Mouse (Mus musculus) myocyte (in vitro differentiated cells): ENCODE data around the gene Arhgef19. TPM values are rescaled to one million over a fixed set of nuclear protein-coding genes. Genes with fewer than 3 reads are reported as not detected.

Experiments
- H3K27me3 ChIP-seq: one replicate; pipeline ENCODE4 v1.6.1; 2011; ENCODE audit not compliant: control insufficient read depth, insufficient read depth, insufficient read length
- H3K36me3 ChIP-seq: one replicate; pipeline ENCODE4 v1.6.1; 2011; ENCODE audit not compliant: control insufficient read depth, insufficient read depth
- H3K4me2 ChIP-seq: one replicate; pipeline ENCODE4 v1.6.1; 2011; ENCODE audit warnings: low read depth, control low read depth
- H3K4me3 ChIP-seq: one replicate; pipeline ENCODE4 v1.5.1; 2011; ENCODE audit warnings: mild to moderate bottlenecking, control low read depth, moderate library complexity
- H3K79me2 ChIP-seq: one replicate; pipeline ENCODE4 v1.6.1; 2011; ENCODE audit not compliant: control insufficient read depth, insufficient read depth
- H3ac ChIP-seq: one replicate; pipeline ENCODE4 v1.6.1; 2011; ENCODE audit not compliant: control insufficient read depth, insufficient read length
- CEBPB ChIP-seq: IDR thresholded peaks from 2 replicates; pipeline ENCODE4 v1.6.1; 2011; ENCODE audit warnings: mild to moderate bottlenecking, moderate library complexity; ENCODE audit not compliant: poor library complexity, insufficient read depth, severe bottlenecking
- E2F4 ChIP-seq: IDR thresholded peaks from one replicate; pipeline ENCODE4 v1.6.1; 2011; ENCODE audit warnings: mild to moderate bottlenecking, control low read depth, moderate library complexity; ENCODE audit not compliant: insufficient read depth
- MAX ChIP-seq: IDR thresholded peaks from one replicate; pipeline ENCODE4 v1.6.1; 2011; ENCODE audit warnings: low read depth, mild to moderate bottlenecking, control low read depth
- MYOD1 ChIP-seq, 3 experiments: IDR thresholded peaks; one replicate each; pipeline ENCODE4 v1.6.1; 2011; ENCODE audit warnings: control low read depth in 2 of 3, low read depth in 2 of 3, mild to moderate bottlenecking in 2 of 3, moderate library complexity in 1 of 3; ENCODE audit not compliant: insufficient read length in 2 of 3, control insufficient read depth in 1 of 3
- MYOG ChIP-seq, 3 experiments: IDR thresholded peaks; one replicate each; pipeline ENCODE4 v1.6.1; 2011; ENCODE audit warnings: control low read depth in 2 of 3, low read depth in 2 of 3, mild to moderate bottlenecking in 2 of 3; ENCODE audit not compliant: insufficient read length in 2 of 3, control insufficient read depth in 1 of 3, insufficient read depth in 1 of 3
- POLR2A ChIP-seq: IDR thresholded peaks from one replicate; pipeline ENCODE4 v1.6.1; 2011; ENCODE audit warnings: low read depth, mild to moderate bottlenecking, control low read depth, moderate library complexity; ENCODE audit not compliant: insufficient read length
- POLR2AphosphoS2 ChIP-seq: IDR thresholded peaks from one replicate; pipeline ENCODE4 v1.6.1; 2011; ENCODE audit warnings: low read depth, control low read depth; ENCODE audit not compliant: insufficient read length
- REST ChIP-seq: IDR thresholded peaks from one replicate; pipeline ENCODE4 v1.6.1; 2011; ENCODE audit warnings: mild to moderate bottlenecking, control low read depth, moderate library complexity; ENCODE audit not compliant: insufficient read depth, insufficient read length
- SRF ChIP-seq: IDR thresholded peaks from one replicate; pipeline ENCODE4 v1.6.1; 2011; ENCODE audit warnings: low read depth; ENCODE audit not compliant: control insufficient read depth, insufficient read length
- TCF12 ChIP-seq: IDR thresholded peaks from one replicate; pipeline ENCODE4 v1.6.1; 2011; ENCODE audit warnings: mild to moderate bottlenecking, control low read depth; ENCODE audit not compliant: poor library complexity, insufficient read depth, severe bottlenecking
- TCF3 ChIP-seq: IDR thresholded peaks from one replicate; pipeline ENCODE4 v1.6.1; 2011; ENCODE audit warnings: low read depth, control low read depth; ENCODE audit not compliant: insufficient read length
- USF1 ChIP-seq: IDR thresholded peaks from one replicate; pipeline ENCODE4 v1.6.1; 2011; ENCODE audit warnings: low read depth, mild to moderate bottlenecking, control low read depth, moderate library complexity
- polyA plus RNA-seq: library from polyadenylated mRNA; unstranded; fragments of >200 nt; fragmentation: generic; extraction: Trizol; gene quantifications from one replicate; pipeline ENCODE4 v1.2.1, GENCODE M21; 2012; ENCODE audit warnings: missing spikeins

Gene Arhgef19
- polyA plus RNA-seq, 1 experiment: 28.6 TPM

- Histone ChIP-seq H3K79me2 (no peaks in the 10 kb centered on the region), H3K4me3 (peak overlapping the region; percentile 31), H3ac (peak overlapping the region; percentile 52), H3K4me2 (peak overlapping the region; percentile 99), H3K27me3 (no peaks in the 10 kb centered on the region), H3K36me3 (peaks cover under 1% of the 10 kb centered on the region)
- no peak for TF ChIP-seq TCF12
- no peak for TF ChIP-seq USF1
- no peak for TF ChIP-seq CEBPB
- TF ChIP-seq MAX: no peak
- TF ChIP-seq MYOD1 (IDR thresholded peaks at IDR 0.05; ENCODE audit: control insufficient read depth in 1 of 3, insufficient read length in 2 of 3, low read depth in 2 of 3): peak in 2 of 3 experiments; percentile 59 to 66
- TF ChIP-seq MYOG (IDR thresholded peaks at IDR 0.05; ENCODE audit: control insufficient read depth in 1 of 3, insufficient read depth in 1 of 3, insufficient read length in 2 of 3, low read depth in 2 of 3): peak in 1 of 3 experiments; percentile 43
- TF ChIP-seq POLR2AphosphoS2: peak; percentile 28
- TF ChIP-seq TCF3: no peak
- TF ChIP-seq POLR2A: peak; percentile 72
- no peak for TF ChIP-seq SRF
Observed at GRCm38 (mm10) chr4:141246089-141246997, 7.0 kb downstream of the Arhgef19 start.

- no peak for TF ChIP-seq TCF3
- TF ChIP-seq REST: no peak
- Histone ChIP-seq H3K4me2 (peak overlapping the region; percentile 99), H3K79me2 (no peaks in the 10 kb centered on the region), H3ac (no peak overlapping the region), H3K4me3 (peak overlapping the region; percentile 31), H3K36me3 (peaks cover 6% of the 10 kb centered on the region), H3K27me3 (no peaks in the 10 kb centered on the region)
Observed at GRCm38 (mm10) chr4:141246998-141247350, 7.7 kb downstream of the Arhgef19 start.

DNA sequence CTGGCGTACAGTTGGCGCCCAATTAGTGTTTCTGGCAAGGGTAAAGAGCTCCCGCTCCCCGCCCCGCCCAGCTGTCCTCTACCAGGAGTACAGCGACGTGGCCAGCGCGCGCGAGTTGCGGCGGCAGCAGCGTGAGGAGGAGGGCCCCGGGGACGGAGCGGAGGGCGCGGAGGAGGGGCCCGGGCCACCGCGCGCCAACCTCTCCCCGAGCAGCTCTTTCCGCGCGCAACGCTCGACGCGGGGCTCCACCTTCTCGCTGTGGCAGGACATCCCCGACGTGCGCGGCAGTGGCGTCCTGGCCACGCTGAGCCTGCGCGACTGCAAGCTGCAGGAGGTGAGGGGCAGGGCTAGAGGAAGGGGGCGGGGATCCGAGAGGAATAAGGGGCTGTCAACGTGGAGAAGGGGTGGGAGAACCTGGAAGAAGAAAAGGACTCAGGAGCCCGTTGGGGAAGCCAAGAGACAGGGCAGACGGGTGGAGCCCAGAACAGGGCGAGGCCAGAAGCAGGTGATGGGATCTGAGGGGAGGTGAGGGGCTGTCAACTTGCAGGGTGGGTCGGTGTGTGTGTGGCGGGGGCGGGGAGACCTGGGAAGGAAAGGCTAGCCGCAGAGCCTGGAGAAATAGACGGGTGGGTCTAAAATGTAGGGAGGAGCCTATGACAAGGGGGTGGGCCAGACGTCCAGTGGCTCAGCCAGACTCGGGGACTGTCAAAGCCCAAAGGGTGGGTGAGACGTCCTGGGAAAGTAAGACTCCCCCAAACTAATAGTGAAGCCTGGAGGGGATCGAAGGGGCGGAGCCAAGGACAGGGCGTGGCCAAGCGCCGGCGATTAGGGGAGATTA lies 8.7 kb downstream of the Arhgef19 start:
- no peak overlapping the region for H3ac ChIP-seq
- H3K4me3 ChIP-seq: no peak overlapping the region
- H3K36me3 ChIP-seq: peaks cover 6% of the 10 kb centered on the region
- H3K79me2 ChIP-seq: no peaks in the 10 kb centered on the region
- TF ChIP-seq USF1 (no peak), POLR2A (no peak), CEBPB (no peak), MAX (no peak), MYOG (IDR thresholded peaks at IDR 0.05; ENCODE audit: control insufficient read depth in 1 of 3, insufficient read depth in 1 of 3, insufficient read length in 2 of 3, low read depth in 2 of 3) (no peak), REST (no peak), MYOD1 (IDR thresholded peaks at IDR 0.05; ENCODE audit: control insufficient read depth in 1 of 3, insufficient read length in 2 of 3, low read depth in 2 of 3) (no peak), TCF3 (no peak), TCF12 (no peak), POLR2AphosphoS2 (no peak), SRF (no peak), E2F4 (no peak)
- H3K27me3 ChIP-seq: no peaks in the 10 kb centered on the region
- no peak overlapping the region for H3K4me2 ChIP-seq

DNA sequence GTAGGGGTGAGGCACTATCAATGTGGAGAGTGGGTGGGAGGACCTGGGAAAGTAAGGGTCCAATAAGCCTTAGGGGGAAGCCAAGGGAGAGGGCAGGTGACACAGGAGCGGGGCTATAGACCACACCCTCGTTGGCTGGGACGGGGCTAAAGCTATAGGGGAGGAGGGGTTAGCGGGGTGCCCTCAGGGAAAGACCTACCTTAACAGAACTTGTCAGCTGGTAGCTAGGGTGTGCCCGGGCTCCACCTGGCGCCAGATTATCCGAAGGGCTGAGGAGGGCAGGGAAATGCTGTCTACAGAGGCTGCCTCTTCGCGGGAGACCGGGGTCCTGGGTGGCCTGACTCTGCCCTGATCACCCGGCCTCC lies 9.3 kb downstream of the Arhgef19 start:
- no peak overlapping the region for H3ac ChIP-seq
- no peak for TF ChIP-seq MYOD1 (IDR thresholded peaks at IDR 0.05; ENCODE audit: control insufficient read depth in 1 of 3, insufficient read length in 2 of 3, low read depth in 2 of 3)
- H3K36me3 ChIP-seq: peaks cover 6% of the 10 kb centered on the region
- no peaks in the 10 kb centered on the region for H3K27me3 ChIP-seq
- H3K79me2 ChIP-seq: no peaks in the 10 kb centered on the region
- H3K4me2 ChIP-seq: no peak overlapping the region
- H3K4me3 ChIP-seq: no peak overlapping the region

- peaks cover 6% of the 10 kb centered on the region for H3K36me3 ChIP-seq
- no peak overlapping the region for H3ac ChIP-seq
- H3K4me2 ChIP-seq: no peak overlapping the region
- H3K27me3 ChIP-seq: no peaks in the 10 kb centered on the region
- no peak overlapping the region for H3K4me3 ChIP-seq
- no peaks in the 10 kb centered on the region for H3K79me2 ChIP-seq
- no peak for TF ChIP-seq POLR2AphosphoS2
Observed at GRCm38 (mm10) chr4:141249383-141249782, 10.1 kb downstream of the Arhgef19 start.
